Mouse (Mus musculus): ENCODE measurements at regions not wholly inside any gene's neighbourhood (a gene's known extent, or its start where the extent isn't known, plus 50 kb on each side); places are given as distances from the start of the nearest gene placed in this dataset.

- DNase-seq (ENCODE audit: low spot score in 2 of 2): no peak
Measured at GRCm38 (mm10) chr4:125880028-125880427, 144.3 kb upstream of the Csf3r start.

DNA sequence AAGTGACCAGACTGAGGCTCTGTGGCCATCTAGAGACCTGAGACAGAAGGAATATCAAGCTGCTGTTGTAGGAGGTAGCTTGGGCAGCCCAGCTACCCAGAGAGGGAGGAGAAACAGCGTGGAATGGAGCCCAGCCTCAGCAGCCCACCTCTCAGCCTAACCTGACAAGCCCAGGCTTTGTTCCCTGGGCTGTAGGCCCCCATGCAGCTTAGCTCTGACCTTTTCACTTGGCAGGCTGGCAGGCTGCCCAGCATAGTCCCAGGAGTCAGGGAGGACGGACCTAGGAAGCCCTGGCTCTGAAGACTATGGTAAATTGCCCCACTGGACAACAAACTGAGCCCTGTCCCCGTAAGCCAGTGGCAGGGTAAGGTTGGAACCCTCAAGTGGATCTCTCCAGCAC, 141.8 kb upstream of the Csf3r start:
- DNase-seq (ENCODE audit: low spot score in 2 of 2): no peak

DNA sequence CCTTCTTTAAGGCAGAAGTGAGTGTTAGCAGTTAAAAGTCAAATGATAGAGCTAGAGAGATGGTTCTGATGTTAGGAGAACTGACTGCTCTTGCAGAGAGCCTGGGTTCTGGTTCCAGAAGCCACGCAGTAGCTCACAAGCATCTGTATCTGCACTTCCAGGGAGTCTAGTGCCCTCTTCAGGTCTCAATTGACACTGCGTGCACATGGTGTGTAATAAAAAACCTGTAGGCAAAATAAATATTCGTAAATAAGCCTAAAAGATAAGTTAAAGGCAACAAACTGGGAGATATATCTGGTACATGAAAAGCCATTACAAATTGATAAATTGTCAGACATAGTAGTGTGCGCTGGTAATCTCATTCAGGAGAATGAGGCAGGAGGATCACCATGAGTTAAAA, 133.8 kb upstream of the Csf3r start:
- DNase-seq (ENCODE audit: low spot score in 2 of 2): no peak

DNA sequence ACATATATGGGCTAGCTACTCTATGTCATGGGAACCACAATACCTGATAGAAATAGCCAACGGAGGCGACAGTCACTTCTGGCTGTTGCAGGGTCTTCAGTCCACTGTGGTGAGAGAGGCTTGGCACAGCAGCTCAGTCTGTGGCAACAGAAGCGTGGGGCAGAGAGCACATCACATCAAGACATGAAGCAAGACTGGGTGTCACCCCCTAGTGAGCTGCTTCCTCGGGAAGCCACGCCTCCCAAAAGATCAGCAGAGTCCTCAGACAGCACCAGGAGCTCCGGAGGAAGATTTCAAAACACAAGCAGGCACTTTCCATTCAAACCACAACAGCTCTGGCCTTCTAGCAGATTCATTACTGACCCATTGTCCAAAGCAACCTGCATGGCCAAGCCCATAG, 131.2 kb upstream of the Csf3r start:
- DNase-seq (ENCODE audit: low spot score in 2 of 2): no peak

DNA sequence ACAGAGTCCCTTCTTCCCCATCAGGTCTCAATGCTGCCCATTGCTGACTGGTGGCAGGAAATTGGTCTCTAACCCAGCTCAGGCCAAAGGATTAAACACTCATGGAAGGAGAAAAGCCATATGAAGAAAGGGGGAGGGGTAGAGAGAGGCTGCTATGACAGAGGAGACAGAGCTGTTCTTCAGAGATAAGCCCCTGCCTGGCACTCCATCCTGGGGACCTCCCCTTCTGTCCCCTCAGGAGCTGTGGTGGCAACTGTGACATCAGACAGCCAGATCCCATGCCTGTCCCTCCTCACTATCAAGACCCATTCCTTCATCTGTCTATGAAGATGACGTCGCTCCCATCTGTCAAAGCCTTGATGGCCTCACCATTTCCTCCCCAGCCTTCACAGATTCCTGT, 126.6 kb upstream of the Csf3r start:
- no peak for DNase-seq (ENCODE audit: low spot score in 2 of 2)

DNA sequence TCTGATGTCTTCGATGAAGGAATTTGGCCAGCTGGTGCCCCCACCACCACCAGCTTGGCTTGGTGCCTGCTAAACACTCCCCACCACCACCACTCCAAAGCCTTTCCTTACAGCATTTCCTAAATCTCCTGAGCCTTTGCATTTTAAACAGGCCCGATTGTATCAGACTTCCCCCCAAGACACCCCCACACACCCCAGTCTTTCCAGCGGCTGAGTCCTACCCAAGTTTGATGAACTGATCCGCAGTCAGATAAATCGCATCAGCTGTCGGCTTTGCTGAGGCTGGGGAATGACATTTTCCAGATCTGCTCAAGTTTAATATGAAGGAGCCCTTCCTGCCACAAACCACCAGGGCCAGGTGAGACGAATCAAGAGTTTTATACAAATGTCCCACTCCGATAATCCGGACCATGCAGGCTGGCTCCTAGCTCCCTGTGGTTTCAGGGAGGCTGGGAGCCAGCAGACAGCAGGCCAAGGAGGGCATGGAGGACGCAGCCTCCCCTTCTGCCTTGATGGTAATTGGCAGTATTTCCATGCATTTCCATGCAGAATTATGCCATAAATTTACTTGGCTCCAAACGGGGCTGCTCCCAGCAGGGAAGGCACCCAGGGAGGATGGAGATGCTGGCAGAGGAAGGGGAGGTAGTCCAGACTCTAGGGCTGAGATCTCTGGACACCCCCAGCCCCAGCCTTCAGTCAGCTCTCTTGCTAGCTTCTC, 125.6 kb upstream of the Csf3r start:
- no peak for DNase-seq (ENCODE audit: low spot score in 2 of 2)

DNA sequence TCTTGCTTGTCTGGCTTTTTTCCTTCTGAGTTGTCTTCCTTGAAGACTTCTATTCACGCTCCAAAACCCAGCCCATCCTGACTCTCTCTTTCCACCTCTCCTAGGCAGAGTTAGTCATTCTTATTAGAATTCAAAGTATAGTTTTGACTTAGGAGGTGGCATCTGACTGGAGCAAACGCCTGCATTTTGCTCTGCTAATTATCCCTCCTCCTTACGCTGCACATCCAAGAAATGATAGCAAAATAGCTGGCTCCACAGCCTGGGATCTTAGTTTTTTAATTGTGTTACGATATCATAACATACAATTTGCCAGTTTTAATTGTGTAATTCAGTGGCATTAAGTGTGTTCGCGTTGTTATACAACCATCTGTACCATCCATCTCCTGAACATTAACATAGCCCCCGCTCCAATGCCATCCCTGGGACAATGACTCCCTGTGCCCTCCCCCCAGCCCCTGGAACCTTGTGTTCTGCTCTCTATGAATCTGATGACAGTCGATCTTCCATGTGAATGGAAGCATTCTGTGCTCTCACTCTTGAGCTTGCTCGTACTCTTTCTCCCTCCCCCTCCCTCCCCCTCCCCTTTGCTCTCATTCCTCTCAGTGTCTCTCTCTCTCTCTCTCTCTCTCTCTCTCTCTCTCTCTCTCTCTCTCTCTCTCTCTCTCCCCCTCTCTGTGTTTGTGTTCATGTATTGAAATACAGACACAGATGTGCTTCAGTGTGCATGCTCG, 122.6 kb upstream of the Csf3r start:
- DNase-seq (ENCODE audit: low spot score in 2 of 2): peak in 1 of 2 experiments; percentile 39

GRCm38 (mm10) chr4:125906296-125906695, 118.1 kb upstream of the Csf3r start:
- DNase-seq (ENCODE audit: low spot score in 2 of 2): no peak

- DNase-seq (ENCODE audit: low spot score in 2 of 2): no peak
Measured at GRCm38 (mm10) chr4:125908901-125909300, 115.4 kb upstream of the Csf3r start.

DNA sequence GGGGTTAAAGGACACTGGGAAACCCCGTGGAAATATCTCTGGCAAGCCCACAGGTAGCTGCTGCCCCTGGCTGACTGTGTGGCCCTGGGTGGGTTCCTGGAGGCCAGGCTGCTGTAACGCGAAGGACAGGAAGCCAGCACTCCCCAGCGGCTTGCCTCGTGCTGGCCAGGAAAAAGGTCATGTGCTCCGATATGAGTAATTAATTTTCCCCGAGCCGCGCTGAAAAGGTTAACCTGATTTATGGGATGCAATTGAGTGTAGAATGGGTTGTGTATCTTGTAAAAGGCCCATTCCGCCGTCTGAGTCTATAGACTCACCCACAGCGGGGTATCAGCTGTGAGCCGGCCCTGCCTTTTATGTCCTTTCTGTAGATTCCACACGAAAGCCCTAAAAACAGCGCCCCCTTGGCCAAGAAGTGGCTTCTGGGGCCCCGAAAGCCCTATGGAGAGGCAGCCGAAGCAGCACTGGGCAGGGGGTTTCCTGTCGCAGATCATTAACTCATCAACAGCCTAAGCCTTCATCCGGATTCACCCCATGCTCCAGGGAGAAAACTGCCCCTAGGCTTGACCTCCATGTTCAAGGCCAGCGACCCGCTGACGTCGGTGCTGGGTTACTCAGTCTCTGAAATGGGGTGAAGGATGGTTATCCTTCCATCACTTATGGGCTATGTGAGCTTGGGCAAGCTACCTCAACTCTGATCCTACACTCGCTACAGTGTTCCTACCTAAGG, 112.6 kb upstream of the Csf3r start:
- no peak for DNase-seq (ENCODE audit: low spot score in 2 of 2)

DNA sequence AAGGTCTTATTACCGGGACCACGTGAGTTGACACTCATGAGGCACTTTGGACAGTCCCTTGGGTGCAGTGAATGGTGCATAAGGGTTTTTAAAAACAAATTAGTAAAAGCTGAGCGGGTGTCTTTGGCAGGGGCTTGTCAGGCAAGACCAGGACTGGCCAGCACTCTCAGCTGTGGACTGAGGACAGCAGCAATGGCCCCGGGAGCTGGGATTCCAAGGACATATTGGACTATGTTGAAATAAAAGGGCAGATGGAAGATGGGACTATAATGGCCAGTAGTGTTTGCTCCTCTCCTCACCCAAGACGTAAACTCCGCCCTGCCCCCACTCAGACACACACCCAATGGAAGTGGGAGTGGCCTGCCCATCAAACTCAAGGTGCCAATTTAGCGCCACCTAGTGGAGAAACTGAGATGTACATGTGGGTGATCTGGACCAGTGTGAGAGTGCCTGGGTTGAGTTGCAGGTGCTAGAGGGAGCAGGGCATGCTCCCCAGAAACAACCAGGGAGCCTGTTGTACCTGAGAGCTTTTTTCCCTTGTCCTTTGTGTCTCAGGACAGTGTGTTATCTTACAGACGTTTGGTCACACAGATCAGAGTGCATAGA, 111.8 kb upstream of the Csf3r start:
- peak; percentile 39 to 82 for DNase-seq (ENCODE audit: low spot score in 2 of 2)

DNA sequence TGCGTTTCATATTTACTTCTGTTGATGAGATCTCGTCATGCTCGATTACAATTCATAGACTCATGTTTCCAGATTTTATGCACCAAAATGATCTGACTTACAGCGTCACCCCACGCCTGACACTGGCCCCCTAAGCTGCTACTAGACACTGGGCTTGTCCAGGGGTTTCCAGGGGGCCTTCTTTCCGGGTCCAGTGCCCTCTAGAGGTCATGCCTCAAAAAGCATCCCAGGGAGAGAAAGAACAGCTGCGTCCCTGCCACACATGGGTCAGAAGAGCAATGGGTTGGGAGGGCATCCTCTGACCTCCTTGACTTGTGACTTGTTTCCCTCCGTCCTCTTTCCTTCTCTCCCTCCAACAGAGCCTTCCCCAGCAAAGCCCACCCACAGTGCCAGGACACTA, 109.2 kb upstream of the Csf3r start:
- DNase-seq (ENCODE audit: low spot score in 2 of 2): no peak

- DNase-seq (ENCODE audit: low spot score in 2 of 2): no peak
Measured at GRCm38 (mm10) chr4:125917210-125917609, 107.1 kb upstream of the Csf3r start.

DNA sequence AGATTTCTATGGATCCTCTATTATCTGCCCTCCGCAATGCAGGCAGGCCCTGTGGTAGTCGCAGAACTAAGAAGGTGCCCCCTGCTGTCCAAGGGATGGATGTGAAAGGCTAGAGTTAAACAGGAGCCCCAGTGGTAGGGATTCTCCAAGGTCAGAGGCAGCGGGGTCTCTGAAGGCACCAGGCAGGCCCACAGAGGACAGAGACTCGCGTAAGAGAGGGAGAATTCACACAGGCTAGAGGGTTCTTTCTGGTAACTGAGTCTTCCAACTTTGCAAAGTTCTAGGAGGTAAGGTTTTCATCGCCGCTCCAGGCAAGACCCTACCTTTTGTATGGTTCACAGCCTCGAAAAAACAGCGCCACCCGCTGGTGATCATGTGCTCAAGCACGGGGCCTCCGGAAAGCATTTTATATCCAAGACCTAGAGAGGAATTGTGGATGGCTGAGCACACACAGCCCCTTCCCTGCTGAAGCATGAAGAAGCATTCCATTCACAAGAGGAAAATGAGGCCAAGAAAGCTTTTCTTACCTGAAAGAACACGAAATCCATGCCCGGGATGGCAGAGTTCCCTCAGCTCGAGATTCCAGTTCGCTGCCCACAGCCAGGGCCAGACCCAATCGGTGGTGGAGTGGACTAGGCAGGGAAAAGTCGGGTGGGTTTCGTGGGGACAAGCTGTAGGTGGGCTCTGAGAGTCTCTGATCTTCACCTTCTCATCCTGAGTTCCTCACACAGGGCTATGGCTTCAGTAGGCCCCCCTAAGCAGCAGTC, 102.6 kb upstream of the Csf3r start:
- DNase-seq (ENCODE audit: low spot score in 2 of 2): peak; percentile 28 to 50

DNA sequence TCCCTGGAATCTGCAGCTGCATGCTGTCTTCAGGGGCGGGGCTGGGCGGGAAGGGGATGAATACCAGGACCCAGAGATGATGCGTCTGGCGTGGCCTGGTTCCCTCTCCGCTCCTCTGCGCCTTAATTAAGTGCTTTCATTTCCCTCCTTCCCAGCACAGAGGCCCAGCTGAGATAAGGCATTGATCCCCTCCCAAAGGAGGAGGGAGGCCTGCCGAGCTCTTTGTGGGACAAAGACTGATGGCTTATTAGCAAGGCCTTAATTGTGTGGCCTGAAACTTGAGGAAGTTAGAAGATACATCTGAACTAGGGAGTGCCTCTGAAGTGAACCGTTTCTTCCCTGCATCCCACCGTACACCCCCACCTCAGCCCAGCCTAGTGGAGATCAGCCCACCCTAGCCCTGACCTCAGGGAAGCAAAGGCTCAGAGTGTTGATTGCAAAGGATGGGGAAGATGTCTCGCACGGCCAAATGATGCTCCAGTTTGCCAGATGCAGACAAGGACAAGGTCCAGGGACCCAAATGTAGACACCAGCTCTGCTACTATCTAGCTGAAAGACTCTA, 102.0 kb upstream of the Csf3r start:
- no peak for DNase-seq (ENCODE audit: low spot score in 2 of 2)

DNA sequence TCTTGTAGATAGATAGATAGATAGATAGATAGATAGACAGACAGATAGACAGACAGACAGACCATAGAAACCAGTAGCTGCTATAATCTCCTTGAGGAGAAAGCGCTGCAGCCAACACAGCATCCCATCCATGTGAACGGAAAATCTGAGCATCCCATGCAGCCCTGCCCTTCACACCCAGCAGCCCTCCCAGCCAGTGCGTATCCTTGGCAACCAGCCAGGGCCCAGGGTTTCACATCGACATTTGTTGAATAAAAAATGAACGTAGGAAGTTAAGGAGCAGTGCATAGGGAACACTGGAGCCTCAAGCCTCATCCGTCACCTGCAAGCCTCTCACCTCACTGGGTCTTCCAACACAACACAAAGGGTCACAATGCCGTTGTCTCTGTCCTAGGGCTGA, 101.1 kb upstream of the Csf3r start:
- no peak for DNase-seq (ENCODE audit: low spot score in 2 of 2)

DNA sequence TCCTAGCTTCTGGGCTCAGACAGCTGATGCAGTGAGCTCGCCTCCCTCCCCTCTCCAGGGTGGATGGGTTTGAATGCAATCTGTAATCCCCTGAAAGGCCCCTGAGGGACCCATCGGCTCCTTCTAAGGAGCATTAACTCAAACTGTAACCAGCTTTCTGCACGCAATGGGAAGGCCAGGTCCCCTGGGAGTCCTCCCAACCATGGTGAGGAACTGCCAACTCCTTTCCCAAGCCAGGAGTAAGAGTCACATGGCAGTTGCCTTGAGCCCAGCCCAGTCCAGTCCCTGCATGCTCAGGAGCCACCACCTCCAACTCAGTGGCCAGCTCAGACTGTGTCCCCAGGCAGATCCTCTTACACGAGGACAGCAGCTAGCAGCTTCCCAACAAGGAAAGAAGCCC, 96.2 kb upstream of the Csf3r start:
- DNase-seq (ENCODE audit: low spot score in 2 of 2): no peak

- DNase-seq (ENCODE audit: low spot score in 2 of 2): no peak
Measured at GRCm38 (mm10) chr4:125929122-125929772, 95.1 kb upstream of the Csf3r start.

DNA sequence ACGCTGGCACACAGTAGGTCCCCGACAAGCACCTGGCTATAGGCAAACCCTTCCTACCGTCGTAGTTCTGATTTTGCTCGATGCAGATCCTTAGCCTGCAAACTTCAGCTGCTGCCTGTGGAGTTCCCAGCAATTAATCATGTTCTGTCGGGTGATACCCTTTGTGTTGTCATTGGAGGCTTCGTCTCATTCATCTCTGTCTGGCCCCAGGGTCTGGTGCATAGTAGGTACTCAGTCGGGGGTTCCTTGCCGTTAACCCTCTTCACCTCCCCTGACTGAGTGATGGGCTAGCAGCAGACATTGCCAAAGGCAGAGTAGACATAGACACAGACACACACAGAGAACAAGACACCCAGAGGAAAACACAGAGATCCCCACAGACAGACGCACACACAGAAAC, 93.6 kb upstream of the Csf3r start:
- DNase-seq (ENCODE audit: low spot score in 2 of 2): no peak

GRCm38 (mm10) chr4:125931321-125931720, 93.0 kb upstream of the Csf3r start:
- DNase-seq (ENCODE audit: low spot score in 2 of 2): no peak

All from layer of hippocampus, adult 18-20 months (tissue).